Mouse (Mus musculus) stomach, postnatal 0 days (tissue): ENCODE results near the gene Krt28. TPM values are rescaled to one million over a fixed set of nuclear protein-coding genes. Genes with fewer than 3 reads are reported as not detected.

Experiments
- ATAC-seq: fragments of 200-750 bp; cut with Nextera tagmentation; 2 replicates; pipeline ENCODE4 v1.8.0; 2017; ENCODE audit not compliant: low FRiP score, low TSS enrichment
- DNase-seq: peaks from one replicate; pipeline ENCODE4 v3.0.0-alpha.2; 2016; ENCODE audit warnings: low spot score
- H3K27ac ChIP-seq: fragments of 300-500 bp; sonication (generic); replicated peaks from 2 replicates; pipeline ENCODE4 v1.5.1; 2014; ENCODE audit warnings: mild to moderate bottlenecking, control low read depth
- H3K27me3 ChIP-seq: fragments of 300-500 bp; sonication (generic); 2 replicates; pipeline ENCODE4 v1.6.1; 2014; ENCODE audit warnings: low read length; ENCODE audit not compliant: control insufficient read depth, insufficient read depth
- H3K36me3 ChIP-seq: fragments of 300-500 bp; sonication (generic); 2 replicates; pipeline ENCODE4 v1.6.1; 2014; ENCODE audit warnings: low read length, mixed read lengths; ENCODE audit not compliant: control insufficient read depth, insufficient read depth
- H3K4me1 ChIP-seq: fragments of 300-500 bp; sonication (generic); replicated peaks from 2 replicates; pipeline ENCODE4 v1.6.1; 2014; ENCODE audit warnings: antibody characterized with exemption; ENCODE audit not compliant: control insufficient read depth, insufficient read depth
- H3K4me2 ChIP-seq: fragments of 300-500 bp; sonication (generic); replicated peaks from 2 replicates; pipeline ENCODE4 v1.6.1; 2014; ENCODE audit warnings: low read depth, mild to moderate bottlenecking, control low read depth, moderate library complexity
- H3K4me3 ChIP-seq: fragments of 300-500 bp; sonication (generic); 2 replicates; pipeline ENCODE4 v1.5.1; 2014; ENCODE audit warnings: low read depth, low read length, control low read depth
- H3K9ac ChIP-seq: fragments of 300-500 bp; sonication (generic); 2 replicates; pipeline ENCODE4 v1.6.1; 2014; ENCODE audit warnings: mild to moderate bottlenecking, low read length, control low read depth, mixed read lengths
- H3K9me3 ChIP-seq: fragments of 300-500 bp; sonication (generic); 2 replicates; pipeline ENCODE4 v1.6.1; 2016; ENCODE audit warnings: low read length; ENCODE audit not compliant: control insufficient read depth
- CTCF ChIP-seq: IDR thresholded peaks from 2 replicates; pipeline ENCODE4 v1.5.1; 2016; ENCODE audit warnings: antibody characterized with exemption, low read depth, mild to moderate bottlenecking, moderate library complexity
- EP300 ChIP-seq: optimal IDR thresholded peaks from 2 replicates; pipeline ENCODE3; 2016; ENCODE audit warnings: antibody characterized with exemption
- WGBS: fragments of 180-500 bp; shearing (Covaris S2); extraction: QIAGEN DNeasy Blood & Tissue Kit; methylation state at CpG from one replicate; pipeline ENCODE4 v1.1.7; 2014; 5-methylcytosine and 5-hydroxymethylcytosine counted together
- polyA plus RNA-seq: library from polyadenylated mRNA; unstranded; fragments of >200 nt; fragmentation: Nextera tagmentation; extraction: Ambion mirVana; gene quantifications from 2 replicates; pipeline ENCODE4 v1.2.1, GENCODE M21; 2015

The Krt28 gene
- 0.10 TPM in 1 of 2 replicates, not detected in the other for polyA plus RNA-seq

DNA sequence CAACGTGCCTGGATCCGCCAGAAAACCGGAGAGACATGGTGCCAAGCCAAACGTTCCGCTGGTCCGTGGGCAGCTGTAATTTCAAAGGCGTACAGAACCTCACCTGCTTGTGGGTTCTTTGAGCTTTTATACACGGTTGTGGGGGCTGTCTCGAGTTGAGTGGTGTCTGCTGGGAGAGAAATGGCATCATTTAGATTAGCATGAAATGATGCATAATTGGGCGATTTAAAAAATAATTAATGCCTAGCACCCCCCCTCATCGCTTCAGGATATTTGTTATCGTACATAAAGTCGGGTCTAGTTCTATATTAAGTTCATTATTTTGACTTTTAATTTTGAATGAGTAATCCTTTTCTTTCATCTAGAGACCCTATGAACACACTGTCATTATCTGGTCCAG lies at the start of gene Krt28:
TSS of gene Krt28 (minus strand) at position 101 of the 400 bp plus-strand sequence.
- H3K27me3 ChIP-seq, result no peaks in the 10 kb centered on the region
- TF ChIP-seq EP300 (no peak), CTCF (no peak)

DNA sequence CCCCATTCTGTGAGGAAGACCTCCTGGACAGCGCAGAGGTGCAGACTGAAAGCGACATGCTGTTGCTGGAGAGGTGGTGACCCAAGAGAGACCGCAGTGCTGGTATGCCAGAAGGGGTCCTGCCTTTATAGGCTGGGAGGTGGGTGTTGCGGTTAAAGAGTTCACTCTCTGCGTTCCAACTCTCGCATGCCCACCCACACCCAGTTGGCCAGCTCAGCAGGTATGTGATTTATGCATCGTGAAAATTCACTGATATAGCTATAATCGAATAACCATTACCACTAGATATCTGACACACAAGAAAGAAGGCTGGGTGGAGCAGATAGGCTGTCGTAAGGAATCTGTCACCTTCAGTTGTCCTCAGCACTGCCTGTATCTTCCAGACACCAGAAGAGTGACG lies 47.5 kb upstream of the Krt28 start, which contains the start of gene Krt12:
TSS of gene Krt12 (minus strand) at position 101 of the 400 bp plus-strand sequence.
- TF ChIP-seq CTCF, result no peak
- no peak for TF ChIP-seq EP300
- no peak for DNase-seq
- ATAC-seq, result no peak
- no peaks in the 10 kb centered on the region for H3K4me1 ChIP-seq
- H3K4me2 ChIP-seq, result no peak within 1 kb of the TSS
- no peaks in the 10 kb centered on the region for H3K27me3 ChIP-seq
- WGBS, result 83% methylated on average over 10 of the region's 10 CpGs
- H3K4me3 ChIP-seq, result no peak within 1 kb of the TSS
- no peaks in the 10 kb centered on the region for H3K36me3 ChIP-seq
- H3K9me3 ChIP-seq, result no peaks in the 10 kb centered on the region
- no peak within 1 kb of the TSS for H3K27ac ChIP-seq
- H3K9ac ChIP-seq, result no peak within 1 kb of the TSS

More for the DNA sequence above, at the start of gene Krt28:
- Histone ChIP-seq H3K4me3 (no peak within 1 kb of the TSS), H3K36me3 (no peaks in the 10 kb centered on the region), H3K9me3 (no peaks in the 10 kb centered on the region), H3K4me2 (no peak within 1 kb of the TSS), H3K4me1 (no peaks in the 10 kb centered on the region), H3K27ac (no peak within 1 kb of the TSS), H3K9ac (no peak within 1 kb of the TSS)
- DNase-seq (no peak), ATAC-seq (no peak)
- 80% methylated on average over 13 of the region's 13 CpGs for WGBS

DNA sequence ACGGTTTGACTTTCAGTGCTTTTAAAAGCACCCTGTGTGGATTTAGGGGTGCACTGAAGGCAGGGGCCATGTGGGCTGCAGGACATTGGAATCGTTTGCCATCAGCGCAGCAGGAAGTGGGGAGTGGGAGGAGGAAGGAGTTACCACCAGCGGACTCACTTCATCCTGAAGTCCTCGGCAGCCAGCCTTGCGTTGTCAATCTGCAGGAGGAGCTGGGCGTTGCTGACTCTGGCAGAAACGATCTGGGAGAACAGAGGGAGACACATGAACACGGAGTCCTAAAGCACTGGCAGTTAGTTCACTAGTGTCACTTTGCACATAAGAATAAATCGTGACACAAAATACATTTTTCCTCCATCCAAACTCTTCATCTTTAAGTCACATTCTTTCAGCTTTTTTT lies 45.9 kb upstream of the Krt28 start:
- WGBS, result 31% methylated on average over 10 of the region's 10 CpGs
- H3K4me2 ChIP-seq, result peak overlapping the region; percentile 11; the same call in 1 of the 2 replicates
- no peaks in the 10 kb centered on the region for H3K36me3 ChIP-seq

DNA sequence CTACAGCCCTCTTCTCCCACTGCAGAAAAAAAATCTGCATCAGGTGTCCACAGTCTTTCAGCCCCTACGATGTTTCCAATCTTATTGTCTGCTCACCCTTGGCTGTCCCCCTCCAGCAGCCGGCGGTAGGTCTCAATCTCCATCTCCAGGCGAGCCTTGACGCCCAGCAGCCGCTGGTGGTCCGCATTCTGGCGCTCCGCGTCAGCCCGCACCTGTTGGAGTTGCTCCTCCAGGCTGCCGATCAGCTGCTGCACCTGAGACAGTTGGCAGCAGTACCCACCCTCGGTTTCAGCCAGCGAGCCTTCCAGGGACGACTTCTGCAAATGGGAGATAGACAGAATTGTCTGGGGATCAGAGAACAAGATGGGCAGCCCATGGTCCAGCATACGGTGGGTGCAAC lies 43.1 kb upstream of the Krt28 start:
- Histone ChIP-seq H3K4me2 (no peak overlapping the region), H3K36me3 (no peaks in the 10 kb centered on the region), H3K9ac (no peak overlapping the region), H3K4me1 (no peaks in the 10 kb centered on the region), H3K27ac (no peak overlapping the region), H3K4me3 (no peak overlapping the region), H3K27me3 (no peaks in the 10 kb centered on the region), H3K9me3 (no peaks in the 10 kb centered on the region)
- no peak for TF ChIP-seq CTCF
- no peak for TF ChIP-seq EP300
- ATAC-seq (no peak), DNase-seq (no peak)
- WGBS, result 65% methylated on average over 16 of the region's 16 CpGs

More for the DNA sequence above, 45.9 kb upstream of the Krt28 start:
- H3K4me1 ChIP-seq, result no peaks in the 10 kb centered on the region
- no peak overlapping the region for H3K9ac ChIP-seq
- DNase-seq (no peak), ATAC-seq (no peak)
- TF ChIP-seq CTCF, result no peak
- TF ChIP-seq EP300, result no peak
- H3K9me3 ChIP-seq, result no peaks in the 10 kb centered on the region
- no peaks in the 10 kb centered on the region for H3K27me3 ChIP-seq
- no peak overlapping the region for H3K27ac ChIP-seq
- H3K4me3 ChIP-seq, result no peak overlapping the region

DNA sequence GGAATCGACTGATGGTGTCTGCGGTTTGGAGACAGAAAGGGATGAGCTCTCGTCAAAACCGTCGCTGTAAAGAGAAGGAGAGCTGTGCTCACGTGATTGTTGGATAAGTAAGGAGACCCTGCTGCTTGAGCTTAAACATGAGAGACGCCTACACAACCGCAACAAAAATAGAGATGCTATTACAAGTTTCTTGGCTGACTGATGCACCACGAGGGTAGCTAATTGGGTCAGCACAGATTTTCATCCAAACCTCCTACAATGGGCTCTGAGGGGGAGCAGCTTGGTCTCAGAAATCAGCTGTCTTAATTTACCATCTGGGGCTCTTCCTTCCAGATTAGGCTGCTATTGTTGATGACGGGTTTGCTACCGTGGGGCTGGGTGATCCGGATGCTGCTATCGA lies 42.2 kb upstream of the Krt28 start:
- Histone ChIP-seq H3K27me3 (no peaks in the 10 kb centered on the region), H3K9me3 (no peaks in the 10 kb centered on the region), H3K9ac (no peak overlapping the region), H3K4me2 (no peak overlapping the region), H3K36me3 (no peaks in the 10 kb centered on the region), H3K27ac (no peak overlapping the region), H3K4me1 (no peaks in the 10 kb centered on the region), H3K4me3 (no peak overlapping the region)
- no peak for TF ChIP-seq EP300
- TF ChIP-seq CTCF, result no peak
- no peak for ATAC-seq
- DNase-seq, result no peak
- 88% methylated on average over 13 of the region's 13 CpGs for WGBS

DNA sequence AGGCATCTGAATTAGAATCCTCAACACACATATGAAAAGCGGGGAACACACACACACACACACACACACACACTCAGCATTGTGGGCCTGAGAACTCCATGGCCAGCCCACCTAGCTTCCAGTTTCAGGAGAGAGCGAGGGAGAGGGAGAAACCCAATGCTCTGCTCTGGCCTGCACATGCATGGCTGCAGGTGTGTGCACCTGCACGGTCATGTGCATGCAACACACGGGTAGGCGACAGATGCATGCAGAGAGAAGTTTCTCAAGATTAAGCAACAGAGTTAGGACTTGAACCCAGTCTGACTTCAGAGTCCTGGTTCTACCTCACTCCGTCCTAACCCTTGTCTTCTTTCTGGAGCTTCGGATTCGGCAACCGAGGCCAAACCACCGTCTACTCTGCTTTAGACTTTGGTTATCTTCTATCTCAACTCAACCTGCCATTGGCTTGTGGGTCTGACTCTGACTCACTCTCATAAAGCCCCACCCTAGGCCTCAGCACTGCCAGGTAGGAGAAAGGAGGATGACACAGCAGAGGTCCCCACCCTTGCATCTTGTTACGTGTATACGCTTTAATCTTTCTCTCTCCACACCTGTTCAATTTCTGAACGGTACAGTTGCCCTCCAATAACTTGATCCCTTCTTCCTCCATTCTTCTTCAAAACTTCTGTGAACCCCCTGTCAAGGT lies 39.9 kb upstream of the Krt28 start:
- ATAC-seq (peak; percentile 89), DNase-seq (peak; percentile 27)
- H3K4me2 ChIP-seq, result no peak overlapping the region
- H3K27ac ChIP-seq, result no peak overlapping the region
- WGBS, result 77% methylated on average over 13 of the region's 13 CpGs
- no peak overlapping the region for H3K4me3 ChIP-seq
- H3K27me3 ChIP-seq, result no peaks in the 10 kb centered on the region
- TF ChIP-seq EP300, result no peak
- no peak for TF ChIP-seq CTCF
- no peaks in the 10 kb centered on the region for H3K9me3 ChIP-seq
- H3K9ac ChIP-seq, result no peak overlapping the region
- H3K4me1 ChIP-seq, result no peaks in the 10 kb centered on the region
- no peaks in the 10 kb centered on the region for H3K36me3 ChIP-seq
